Mouse (Mus musculus) left cerebral cortex, postnatal 25 days (tissue): ENCODE results near the gene Chrne. TPM values are rescaled to one million over a fixed set of nuclear protein-coding genes. Genes with fewer than 3 reads are reported as not detected.

ENCODE experiments used
- DNase-seq, 2 experiments: peaks; one replicate each; pipeline ENCODE4 v3.0.0; 2022; ENCODE audit warnings: low spot score in 2 of 2, mixed read lengths in 1 of 2
- intact Hi-C: fragments of 180-260 bp; cut with DNase I; formaldehyde crosslinking; loops from one replicate; pipeline ENCODE4 v1.15.1; 2025
- total RNA-seq, 2 experiments: library from RNA; stranded (reverse); gene quantifications; 2 replicates each; pipeline ENCODE4 v1.2.3; 2021

The Chrne gene
- not detected for total RNA-seq

DNA sequence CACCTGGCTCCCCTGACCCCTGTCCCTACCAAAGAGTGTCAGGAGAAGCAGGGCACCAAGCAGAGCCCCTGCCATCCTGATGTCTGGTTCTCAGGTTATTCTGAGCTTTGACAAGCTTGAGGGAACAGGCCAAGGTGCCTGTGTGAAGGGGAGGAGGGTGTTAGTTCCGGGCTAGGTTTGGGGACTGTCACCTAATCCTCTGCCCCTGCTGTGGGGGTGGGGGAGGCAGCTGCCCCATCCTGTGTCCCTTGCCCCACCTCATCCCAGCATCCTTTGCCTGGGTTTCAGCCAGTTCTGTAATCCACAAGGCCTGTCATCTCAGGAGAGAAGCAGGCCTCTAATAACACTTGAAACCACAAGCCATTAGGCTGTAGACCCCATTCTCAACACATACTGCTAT, at the start of gene Chrne:
Chrne (minus strand) TSS at position 116 of the 400 bp plus-strand sequence.
- no peak for DNase-seq
- intact Hi-C loops, result no loop called here

GRCm38 (mm10) chr11:70668335-70668770, 49.3 kb upstream of the Chrne start:
- DNase-seq, result no peak

DNA sequence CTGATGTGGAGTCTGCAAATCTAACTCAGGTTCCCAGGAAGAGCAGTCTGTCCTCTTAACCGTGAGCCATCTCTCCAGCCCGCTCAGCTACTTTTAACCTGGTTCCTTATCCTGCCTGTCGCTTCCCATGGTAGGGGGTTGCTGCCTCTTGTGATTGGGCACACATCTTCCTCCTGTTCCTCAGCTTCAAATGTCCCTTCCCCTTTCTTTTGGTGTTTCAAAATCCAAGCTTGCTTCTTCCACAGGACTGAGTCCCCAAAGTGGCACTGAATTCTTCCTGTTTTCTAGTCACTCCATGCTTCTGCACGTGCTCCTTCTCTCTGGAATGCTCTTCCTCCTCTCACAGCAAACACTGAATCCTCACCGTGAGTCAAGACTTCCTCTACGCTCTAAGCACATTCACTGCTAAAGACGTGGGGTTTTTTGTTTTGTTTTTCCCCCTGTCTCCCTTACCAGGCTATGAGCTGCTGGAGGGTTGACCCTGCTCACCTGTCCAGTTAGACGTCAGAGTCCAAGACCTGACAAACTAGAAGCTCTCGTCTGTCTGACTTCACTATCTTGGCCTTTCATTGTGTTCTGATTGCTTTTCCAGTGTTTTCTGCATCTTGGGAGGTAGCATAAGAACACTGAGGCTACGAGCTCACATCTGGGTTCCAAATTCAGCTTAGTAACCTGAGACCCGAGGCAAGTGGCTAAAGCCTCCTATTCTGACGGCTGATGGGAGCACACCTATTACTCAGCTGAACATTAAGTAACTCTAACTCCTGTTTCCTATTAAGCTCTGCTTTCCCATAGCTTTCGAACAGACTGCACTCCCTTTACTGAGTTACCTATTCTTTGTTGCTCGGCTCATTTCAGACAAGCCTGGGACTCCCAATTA, 48.5 kb upstream of the Chrne start:
- no peak for DNase-seq
- intact Hi-C loops, result loop anchor here (2.0 kb wide), 2 partner anchors 13 to 19 kb away; partner anchors contain the start of gene Pfn1

More at GRCm38 (mm10) chr11:70668335-70668770, 49.3 kb upstream of the Chrne start:
- intact Hi-C loops, result loop anchor here (2.0 kb wide), 2 partner anchors 14 to 18 kb away; partner anchors contain the start of gene Pfn1

DNA sequence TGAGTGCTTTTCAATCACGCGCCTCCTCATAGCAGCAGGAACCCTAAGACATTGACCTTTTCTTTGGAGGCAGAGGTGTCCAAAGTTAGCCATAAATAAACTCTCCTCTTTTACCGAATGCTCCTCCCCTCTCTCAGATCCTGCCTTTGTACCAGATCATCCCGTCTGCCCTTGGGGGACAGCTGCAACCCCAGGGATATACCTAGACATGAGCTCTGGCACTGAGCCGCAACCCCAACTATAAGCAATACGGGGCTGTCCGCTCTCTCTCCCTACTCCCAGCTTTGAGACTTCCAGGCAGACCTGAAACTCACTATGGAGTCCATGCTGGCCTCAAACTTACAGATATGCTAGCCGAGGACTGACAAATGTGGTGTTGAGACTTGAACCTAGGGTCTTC, 47.7 kb upstream of the Chrne start:
- intact Hi-C loops, result no loop called here
- DNase-seq, result no peak

GRCm38 (mm10) chr11:70664741-70665140, 45.7 kb upstream of the Chrne start:
- no peak for DNase-seq
- intact Hi-C loops, result no loop called here

DNA sequence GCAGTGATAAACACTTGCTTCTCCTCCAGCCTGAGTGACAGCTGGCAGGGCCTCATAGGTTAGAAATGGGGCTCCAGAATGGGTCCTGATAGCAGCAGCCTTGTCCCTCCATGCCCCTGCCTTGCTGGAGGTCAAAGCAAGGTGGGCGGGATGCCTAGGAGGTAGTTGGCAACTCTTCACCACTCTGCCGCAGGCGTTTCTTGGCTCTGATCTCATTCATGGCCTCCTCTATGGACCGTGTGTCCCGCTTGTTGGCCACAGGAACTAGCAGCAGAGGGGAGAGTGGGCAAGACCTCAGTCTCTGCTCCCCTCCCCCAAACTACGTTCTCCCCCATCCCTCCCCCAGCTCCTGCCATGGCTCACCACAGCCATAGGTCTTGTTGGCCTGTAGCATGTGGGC, 44.9 kb upstream of the Chrne start:
- intact Hi-C loops, result no loop called here
- no peak for DNase-seq

DNA sequence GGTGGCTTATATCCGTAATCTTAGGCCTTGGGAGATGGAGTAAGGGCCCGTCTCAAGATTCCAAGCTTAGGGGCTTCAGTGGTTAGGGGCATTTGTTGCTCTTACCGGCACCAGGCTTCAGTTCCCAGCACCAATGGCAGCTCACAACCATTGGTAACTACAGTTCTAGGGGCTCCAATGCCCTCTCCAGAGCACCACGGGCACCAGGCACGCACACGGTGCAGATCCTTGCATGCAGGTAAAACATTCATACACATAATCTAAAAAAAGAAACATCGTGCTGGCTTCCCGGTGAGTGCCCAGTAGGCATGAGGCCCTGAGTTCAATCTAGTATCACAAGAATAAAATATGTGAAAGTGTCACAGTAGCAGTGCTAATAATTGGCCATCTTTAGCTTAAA, 44.1 kb upstream of the Chrne start:
- intact Hi-C loops, result no loop called here
- DNase-seq, result no peak

DNA sequence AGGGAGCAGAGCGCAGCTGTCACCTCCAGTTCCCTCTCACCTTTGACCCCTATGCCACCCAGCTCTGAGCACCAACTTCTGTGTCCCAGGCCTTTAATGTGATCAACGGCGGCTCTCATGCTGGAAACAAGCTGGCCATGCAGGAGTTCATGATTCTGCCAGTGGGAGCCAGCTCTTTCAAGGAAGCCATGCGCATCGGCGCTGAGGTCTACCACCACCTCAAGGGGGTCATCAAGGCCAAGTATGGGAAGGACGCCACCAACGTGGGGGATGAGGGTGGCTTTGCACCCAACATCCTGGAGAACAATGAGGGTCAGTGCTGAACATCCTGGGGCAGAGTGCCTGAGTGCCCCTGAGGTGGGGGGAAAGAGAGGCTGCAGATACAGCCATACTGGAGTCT, 41.6 kb upstream of the Chrne start:
- DNase-seq, result no peak
- intact Hi-C loops, result no loop called here

DNA sequence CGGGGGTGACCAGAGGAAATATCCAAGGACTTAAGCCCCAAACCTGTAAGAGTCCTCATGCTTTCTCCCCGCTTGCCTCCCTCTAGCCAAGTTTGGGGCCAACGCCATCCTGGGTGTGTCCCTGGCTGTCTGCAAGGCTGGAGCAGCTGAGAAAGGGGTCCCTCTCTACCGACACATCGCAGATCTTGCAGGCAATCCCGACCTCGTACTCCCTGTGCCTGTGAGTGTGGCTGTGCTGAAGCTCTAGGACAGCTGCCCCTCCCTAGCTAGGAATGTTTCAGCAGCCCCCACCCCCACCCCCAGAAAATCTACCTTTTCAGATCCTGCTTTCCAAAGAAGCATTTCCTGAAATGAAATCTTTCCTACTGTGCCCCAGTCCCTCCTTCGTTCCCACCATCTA, 39.9 kb upstream of the Chrne start:
- DNase-seq, result no peak
- intact Hi-C loops, result no loop called here

GRCm38 (mm10) chr11:70658521-70658920, 39.5 kb upstream of the Chrne start:
- no peak for DNase-seq
- intact Hi-C loops, result no loop called here

DNA sequence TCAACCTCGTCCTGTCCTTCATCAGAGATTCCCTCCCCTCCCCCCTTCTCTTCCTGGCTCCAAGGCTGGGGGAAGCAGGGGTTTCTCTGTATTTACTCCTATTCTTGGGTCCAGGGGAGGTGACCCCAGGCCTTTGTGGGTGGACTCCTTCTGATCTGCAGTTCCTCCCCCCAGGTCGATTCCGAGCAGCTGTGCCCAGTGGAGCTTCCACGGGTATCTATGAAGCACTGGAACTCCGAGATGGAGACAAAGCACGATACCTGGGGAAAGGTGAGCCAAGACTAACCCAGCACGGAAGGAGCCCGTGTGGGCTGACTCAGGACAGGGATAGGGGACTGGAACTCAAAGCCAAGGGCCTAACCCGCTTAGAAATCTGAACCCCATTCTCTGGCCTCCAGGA, 39.0 kb upstream of the Chrne start:
- intact Hi-C loops, result no loop called here
- DNase-seq, result no peak

DNA sequence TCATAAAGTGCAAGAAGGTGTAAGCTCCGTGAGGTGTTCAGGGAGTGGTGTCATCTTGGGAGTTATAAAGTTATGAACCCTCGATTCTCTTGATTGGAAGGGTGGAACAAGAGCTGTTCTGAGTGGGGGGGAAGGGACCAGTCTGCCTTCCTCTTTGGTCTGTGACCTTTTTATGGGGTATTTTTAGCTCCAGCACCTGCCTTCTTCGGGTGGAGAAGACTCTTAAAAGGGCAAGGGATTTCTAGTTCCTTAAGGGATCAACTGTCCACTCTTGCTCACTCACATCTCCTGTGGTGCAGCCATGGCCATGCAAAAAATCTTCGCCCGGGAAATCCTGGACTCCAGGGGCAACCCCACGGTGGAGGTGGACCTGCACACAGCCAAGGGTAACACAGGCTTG, 38.6 kb upstream of the Chrne start:
- no peak for DNase-seq
- intact Hi-C loops, result no loop called here

DNA sequence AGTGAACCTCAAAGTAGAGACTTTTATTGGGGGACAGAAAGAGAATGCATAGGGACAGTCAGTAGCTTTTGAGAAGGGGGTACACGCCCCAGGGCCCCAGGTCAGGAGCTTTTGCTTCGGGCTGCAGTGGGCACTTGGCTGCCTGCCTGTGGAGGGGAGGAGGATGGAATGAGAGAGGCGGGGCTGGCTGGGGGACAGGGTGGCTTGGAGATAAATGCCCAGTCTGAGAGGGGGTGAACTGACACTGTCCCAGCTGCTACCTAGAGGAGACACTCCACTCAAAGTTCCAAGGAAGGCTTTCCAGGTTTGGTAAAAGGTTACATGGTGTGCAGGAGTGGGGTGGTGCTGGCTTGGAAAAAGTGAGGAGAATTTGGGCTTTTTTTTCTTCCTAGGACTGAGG, 37.9 kb upstream of the Chrne start, which contains the start of gene Eno3:
Eno3 (plus strand) TSS at position 239 of the 400 bp plus-strand sequence.
- DNase-seq, result no peak

DNA sequence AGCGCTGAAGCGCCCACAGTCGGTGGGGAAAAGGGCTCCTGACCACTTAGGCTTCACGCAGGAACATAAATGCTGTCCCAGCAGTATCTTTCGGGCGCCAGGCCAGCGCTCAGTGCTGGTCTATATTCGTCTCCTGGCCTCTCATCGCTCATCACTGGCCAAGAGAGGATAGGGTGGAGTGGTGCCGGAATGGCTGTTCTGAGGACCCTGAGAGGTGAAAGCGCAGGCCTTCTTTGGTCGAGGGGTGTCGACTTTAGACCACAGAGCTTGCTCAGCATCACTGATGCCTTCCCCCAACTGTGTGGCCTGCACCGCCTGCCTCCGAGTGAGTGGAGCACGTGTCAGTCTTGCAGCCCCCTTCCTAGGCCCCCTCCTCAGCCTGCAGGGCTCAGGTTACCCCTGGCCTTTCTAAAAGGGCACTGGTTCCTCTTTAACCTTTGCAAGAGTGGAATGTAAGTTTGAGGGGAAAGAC, 37.5 kb upstream of the Chrne start:
- intact Hi-C loops, result no loop called here
- DNase-seq, result no peak

More for the DNA sequence above, 37.9 kb upstream of the Chrne start, which contains the start of gene Eno3:
- intact Hi-C loops, result no loop called here

- no peak for DNase-seq
- intact Hi-C loops, result loop anchor here (2.0 kb wide), 1 partner anchor 13 kb away; the partner anchor contains the start of gene Spag7
These were observed 36.8 kb upstream of the Chrne start for GRCm38 (mm10) chr11:70655571-70656455.

GRCm38 (mm10) chr11:70654923-70655570, 36.0 kb upstream of the Chrne start:
- DNase-seq, result peak; percentile 75 to 76
- intact Hi-C loops, result loop anchor here (1.0 to 2.0 kb wide), 2 partner anchors 14 to 33 kb away; partner anchors contain the start of genes Camta2 and Spag7

DNA sequence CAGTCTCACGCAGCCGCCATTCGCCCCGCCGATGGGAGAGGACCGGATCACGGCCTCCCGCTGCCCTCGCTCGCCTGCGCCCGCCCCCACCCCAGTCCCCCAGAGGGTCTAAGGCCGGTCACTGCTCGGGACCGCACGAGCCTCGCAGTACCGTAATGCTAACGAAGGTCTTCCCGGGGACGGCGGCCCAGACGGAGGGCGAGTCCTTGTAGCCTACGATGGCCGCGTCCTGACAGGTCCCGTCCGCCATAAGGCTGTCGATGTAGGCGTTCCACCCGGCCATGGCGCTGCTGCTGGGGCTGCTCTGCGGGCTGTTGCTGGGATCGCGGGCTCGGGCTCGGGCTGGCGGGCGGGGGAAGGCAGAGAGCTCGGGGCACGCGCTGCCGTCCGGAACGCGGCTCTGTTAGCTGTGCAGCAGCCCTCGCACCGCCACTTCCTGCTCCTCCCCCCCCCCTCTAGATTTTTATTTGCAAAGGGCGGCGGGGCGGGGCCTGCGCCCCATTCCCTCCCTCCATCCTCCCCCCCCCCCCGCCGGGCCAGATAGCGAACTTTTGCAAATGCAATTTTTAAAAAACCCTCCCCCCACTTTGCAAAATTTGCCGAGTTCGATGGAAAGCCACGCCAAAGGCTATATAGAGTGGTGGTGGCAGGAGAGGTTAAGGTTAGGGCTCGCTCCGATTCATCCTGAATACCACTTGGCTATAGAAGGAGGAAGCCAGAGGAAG, 35.3 kb upstream of the Chrne start, which contains the start of gene Pfn1:
Pfn1 (minus strand) TSS at position 447 of the 725 bp plus-strand sequence.
- peak; percentile 63 to 67 for DNase-seq
- intact Hi-C loops, result loop anchor here (1.0 to 2.0 kb wide), 2 partner anchors 14 to 34 kb away; partner anchors contain the start of genes Camta2 and Spag7
